Mouse (Mus musculus): Measurements from ENCODE around the gene Cfap44. TPM values are rescaled to one million over a fixed set of nuclear protein-coding genes. Genes with fewer than 3 reads are reported as not detected.

The Cfap44 gene
- polyA plus RNA-seq, 1 experiment from 2014 or later, result 0.81 TPM

GRCm38 (mm10) chr16:44492706-44493105, 98.1 kb downstream of the Cfap44 start:
- no peaks in the 10 kb centered on the region for H3K27me3 ChIP-seq (ENCODE audit: control insufficient read depth, insufficient read depth, low read length)
- peaks cover 24% of the 10 kb centered on the region for H3K4me1 ChIP-seq (ENCODE audit: control insufficient read depth, insufficient read depth, low read length)
- H3K9ac ChIP-seq (ENCODE audit: low read length), result no peak overlapping the region
- DNase-seq (ENCODE audit: low spot score), result no peak
- no peak overlapping the region for H3K4me2 ChIP-seq (ENCODE audit: low read depth, severe bottlenecking)
- no peak overlapping the region for H3K4me3 ChIP-seq (ENCODE audit: low read depth, low read length)
- H3K27ac ChIP-seq (replicated peaks; ENCODE audit: low read depth, low read length), result no peak overlapping the region
- ATAC-seq (ENCODE audit: insufficient number of reproducible peaks, low FRiP score, low TSS enrichment, low read depth), result no peak
- H3K36me3 ChIP-seq (ENCODE audit: control insufficient read depth, insufficient read depth, low read length), result peaks cover 19% of the 10 kb centered on the region
- no peaks in the 10 kb centered on the region for H3K9me3 ChIP-seq (ENCODE audit: control insufficient read depth, low read length)
- 83% methylated on average over 9 of the region's 9 CpGs for WGBS

DNA sequence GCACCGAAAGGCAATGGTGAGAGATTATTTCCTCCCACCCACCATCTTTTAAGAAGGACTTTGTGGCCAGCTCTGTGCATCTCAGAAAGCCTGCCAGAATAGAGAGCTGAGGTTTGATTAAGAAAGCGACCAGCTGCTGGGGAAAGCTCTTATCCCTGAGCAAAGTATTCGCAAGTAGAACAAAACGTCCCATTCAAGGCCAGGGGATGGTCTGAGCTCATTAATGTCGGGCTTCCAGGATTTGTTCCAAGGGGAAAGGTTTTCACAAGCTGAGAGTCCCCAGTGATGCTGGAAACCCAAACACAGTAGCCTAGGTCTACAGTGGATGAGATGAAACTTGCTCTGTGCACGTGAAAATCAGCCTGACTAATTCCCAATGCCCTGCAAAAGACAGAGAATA, 99.3 kb downstream of the Cfap44 start:
- Histone ChIP-seq H3K9ac (ENCODE audit: low read length) (no peak overlapping the region), H3K9me3 (ENCODE audit: control insufficient read depth, low read length) (no peaks in the 10 kb centered on the region), H3K27me3 (ENCODE audit: control insufficient read depth, insufficient read depth, low read length) (no peaks in the 10 kb centered on the region), H3K4me2 (ENCODE audit: low read depth, severe bottlenecking) (no peak overlapping the region), H3K4me3 (ENCODE audit: low read depth, low read length) (no peak overlapping the region), H3K27ac (replicated peaks; ENCODE audit: low read depth, low read length) (no peak overlapping the region; the same call in 1 of the 2 replicates), H3K4me1 (ENCODE audit: control insufficient read depth, insufficient read depth, low read length) (peaks cover 24% of the 10 kb centered on the region), H3K36me3 (ENCODE audit: control insufficient read depth, insufficient read depth, low read length) (peaks cover 24% of the 10 kb centered on the region)
- 56% methylated on average over 6 of the region's 6 CpGs for WGBS
- no peak for DNase-seq (ENCODE audit: low spot score)
- no peak for ATAC-seq (ENCODE audit: insufficient number of reproducible peaks, low FRiP score, low TSS enrichment, low read depth)

DNA sequence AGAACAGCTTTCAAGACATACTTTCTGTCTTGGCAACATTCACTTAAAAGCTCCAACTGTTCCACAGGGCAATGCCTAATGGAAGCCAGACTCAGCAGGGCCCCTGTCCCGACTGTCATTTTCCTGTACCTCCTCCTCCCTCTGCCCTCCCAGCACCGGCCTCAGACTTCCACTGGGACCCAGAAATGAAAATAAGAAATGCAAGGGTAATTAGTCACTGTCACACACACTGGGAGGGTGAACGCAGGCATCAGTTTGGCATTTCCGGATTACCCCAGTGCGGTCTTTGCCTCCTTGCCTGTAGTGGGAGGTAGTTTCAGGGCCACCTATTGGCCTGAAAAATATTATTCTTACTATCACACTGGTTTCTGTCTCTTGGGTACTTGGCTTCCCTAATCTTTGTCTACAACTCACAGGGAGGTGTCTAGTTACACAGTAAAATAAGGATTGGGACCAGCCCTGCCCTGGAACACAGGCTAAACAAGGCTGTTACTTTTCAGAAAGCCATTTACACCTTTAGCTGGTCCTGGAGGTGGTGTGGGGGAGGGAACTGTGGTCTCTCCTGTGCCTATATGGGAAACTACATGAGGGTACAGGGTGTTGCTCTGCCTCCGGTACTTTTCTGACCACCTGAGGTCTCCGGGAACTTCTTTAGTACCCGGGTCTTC, 100.0 kb downstream of the Cfap44 start:
- Histone ChIP-seq H3K27ac (replicated peaks; ENCODE audit: low read depth, low read length) (peak overlapping the region; percentile 38), H3K9ac (ENCODE audit: low read length) (no peak overlapping the region), H3K27me3 (ENCODE audit: control insufficient read depth, insufficient read depth, low read length) (no peaks in the 10 kb centered on the region), H3K4me3 (ENCODE audit: low read depth, low read length) (no peak overlapping the region), H3K4me1 (ENCODE audit: control insufficient read depth, insufficient read depth, low read length) (peaks cover 24% of the 10 kb centered on the region), H3K4me2 (ENCODE audit: low read depth, severe bottlenecking) (no peak overlapping the region), H3K36me3 (ENCODE audit: control insufficient read depth, insufficient read depth, low read length) (peaks cover 29% of the 10 kb centered on the region), H3K9me3 (ENCODE audit: control insufficient read depth, low read length) (no peaks in the 10 kb centered on the region)
- 28% methylated on average over 8 of the region's 8 CpGs for WGBS
- peak; percentile 72 for ATAC-seq (ENCODE audit: insufficient number of reproducible peaks, low FRiP score, low TSS enrichment, low read depth)
- peak; percentile 52 for DNase-seq (ENCODE audit: low spot score)

GRCm38 (mm10) chr16:44496971-44497464, 102.4 kb downstream of the Cfap44 start:
- Histone ChIP-seq H3K4me3 (ENCODE audit: low read depth, low read length) (no peak overlapping the region), H3K27ac (replicated peaks; ENCODE audit: low read depth, low read length) (no peak overlapping the region), H3K9me3 (ENCODE audit: control insufficient read depth, low read length) (no peaks in the 10 kb centered on the region), H3K4me2 (ENCODE audit: low read depth, severe bottlenecking) (no peak overlapping the region), H3K27me3 (ENCODE audit: control insufficient read depth, insufficient read depth, low read length) (no peaks in the 10 kb centered on the region), H3K36me3 (ENCODE audit: control insufficient read depth, insufficient read depth, low read length) (peaks cover 31% of the 10 kb centered on the region), H3K4me1 (ENCODE audit: control insufficient read depth, insufficient read depth, low read length) (peaks cover 24% of the 10 kb centered on the region), H3K9ac (ENCODE audit: low read length) (no peak overlapping the region)
- 77% methylated on average over 15 of the region's 15 CpGs for WGBS
- DNase-seq (ENCODE audit: low spot score), result no peak
- ATAC-seq (ENCODE audit: insufficient number of reproducible peaks, low FRiP score, low TSS enrichment, low read depth), result no peak

GRCm38 (mm10) chr16:44498447-44498846, 103.9 kb downstream of the Cfap44 start:
- Histone ChIP-seq H3K27me3 (ENCODE audit: control insufficient read depth, insufficient read depth, low read length) (no peaks in the 10 kb centered on the region), H3K36me3 (ENCODE audit: control insufficient read depth, insufficient read depth, low read length) (peaks cover 30% of the 10 kb centered on the region), H3K4me2 (ENCODE audit: low read depth, severe bottlenecking) (no peak overlapping the region), H3K4me1 (ENCODE audit: control insufficient read depth, insufficient read depth, low read length) (peaks cover 23% of the 10 kb centered on the region), H3K9ac (ENCODE audit: low read length) (no peak overlapping the region), H3K4me3 (ENCODE audit: low read depth, low read length) (no peak overlapping the region), H3K27ac (replicated peaks; ENCODE audit: low read depth, low read length) (no peak overlapping the region), H3K9me3 (ENCODE audit: control insufficient read depth, low read length) (no peaks in the 10 kb centered on the region)
- WGBS, result 93% methylated on average over 3 of the region's 3 CpGs
- ATAC-seq (ENCODE audit: insufficient number of reproducible peaks, low FRiP score, low TSS enrichment, low read depth), result no peak
- no peak for DNase-seq (ENCODE audit: low spot score)

- peaks cover 24% of the 10 kb centered on the region for H3K36me3 ChIP-seq (ENCODE audit: control insufficient read depth, insufficient read depth, low read length)
- 94% methylated on average over 10 of the region's 10 CpGs for WGBS
Observed at GRCm38 (mm10) chr16:44501783-44502182, 107.2 kb downstream of the Cfap44 start.

DNA sequence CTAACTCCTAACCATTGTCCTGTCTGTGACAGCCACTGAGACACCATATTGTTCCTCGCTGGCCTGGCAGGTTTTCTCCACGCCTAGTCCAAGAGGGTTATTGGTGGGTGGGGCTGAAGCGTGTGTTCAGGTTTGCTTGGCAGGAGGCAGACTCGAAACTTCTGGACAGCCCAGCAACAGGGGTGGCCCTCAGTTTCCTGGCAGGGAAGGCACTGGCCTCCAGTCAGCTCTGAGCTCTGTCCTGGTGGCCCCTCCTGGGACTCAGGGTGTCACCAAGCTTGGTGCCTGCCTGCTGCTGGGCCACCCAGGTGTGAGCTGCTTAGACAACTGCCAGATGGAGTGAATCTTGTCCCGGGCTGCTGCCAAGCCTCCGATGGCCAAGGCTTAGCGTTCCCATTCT, 107.7 kb downstream of the Cfap44 start:
- Histone ChIP-seq H3K36me3 (ENCODE audit: control insufficient read depth, insufficient read depth, low read length) (peaks cover 24% of the 10 kb centered on the region), H3K27ac (replicated peaks; ENCODE audit: low read depth, low read length) (no peak overlapping the region), H3K4me2 (ENCODE audit: low read depth, severe bottlenecking) (no peak overlapping the region), H3K4me1 (ENCODE audit: control insufficient read depth, insufficient read depth, low read length) (no peaks in the 10 kb centered on the region), H3K27me3 (ENCODE audit: control insufficient read depth, insufficient read depth, low read length) (no peaks in the 10 kb centered on the region), H3K4me3 (ENCODE audit: low read depth, low read length) (no peak overlapping the region), H3K9me3 (ENCODE audit: control insufficient read depth, low read length) (no peaks in the 10 kb centered on the region), H3K9ac (ENCODE audit: low read length) (no peak overlapping the region)
- DNase-seq (ENCODE audit: low spot score) (no peak), ATAC-seq (ENCODE audit: insufficient number of reproducible peaks, low FRiP score, low TSS enrichment, low read depth) (no peak)
- WGBS, result 79% methylated on average over 7 of the region's 7 CpGs

More at GRCm38 (mm10) chr16:44501783-44502182, 107.2 kb downstream of the Cfap44 start:
- DNase-seq (ENCODE audit: low spot score) (no peak), ATAC-seq (ENCODE audit: insufficient number of reproducible peaks, low FRiP score, low TSS enrichment, low read depth) (no peak)
- no peaks in the 10 kb centered on the region for H3K9me3 ChIP-seq (ENCODE audit: control insufficient read depth, low read length)
- H3K27me3 ChIP-seq (ENCODE audit: control insufficient read depth, insufficient read depth, low read length), result no peaks in the 10 kb centered on the region
- H3K4me1 ChIP-seq (ENCODE audit: control insufficient read depth, insufficient read depth, low read length), result peaks cover 2% of the 10 kb centered on the region; the same call in 1 of the 2 replicates
- H3K9ac ChIP-seq (ENCODE audit: low read length), result no peak overlapping the region
- H3K4me3 ChIP-seq (ENCODE audit: low read depth, low read length), result no peak overlapping the region
- no peak overlapping the region for H3K27ac ChIP-seq (replicated peaks; ENCODE audit: low read depth, low read length)
- no peak overlapping the region for H3K4me2 ChIP-seq (ENCODE audit: low read depth, severe bottlenecking)

DNA sequence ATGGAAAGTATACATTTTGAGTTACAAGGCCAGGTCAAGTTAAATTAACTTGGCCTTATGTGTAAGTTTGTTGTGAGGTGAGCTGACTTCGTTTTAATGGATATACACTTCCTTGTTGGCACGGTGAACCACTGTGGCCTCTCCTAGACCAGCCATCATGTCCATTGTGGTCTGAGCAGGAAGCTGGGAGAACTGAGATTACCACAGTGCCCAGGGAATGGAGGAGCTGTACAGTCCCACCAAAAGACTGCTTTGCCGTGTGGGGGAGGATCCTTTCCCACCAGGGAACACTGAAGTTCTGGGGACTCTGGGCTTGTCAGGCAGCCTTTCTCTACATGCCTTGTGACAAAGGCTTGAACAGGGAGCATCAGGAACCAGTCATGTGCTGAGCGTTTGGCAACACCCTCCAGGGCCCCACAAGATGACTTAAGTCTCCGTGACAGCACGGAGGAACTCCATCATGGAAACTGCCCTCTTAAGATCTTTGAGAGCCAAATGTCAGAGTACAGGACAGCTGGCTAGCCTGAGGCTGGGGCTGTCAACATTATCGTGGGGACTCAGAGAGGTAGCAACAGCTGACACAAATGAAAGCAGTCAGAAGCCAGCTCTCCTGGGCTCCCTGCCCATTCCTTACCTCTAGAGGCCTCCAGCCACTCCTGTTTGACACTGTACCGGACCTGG, 108.4 kb downstream of the Cfap44 start:
- DNase-seq (ENCODE audit: low spot score) (no peak), ATAC-seq (ENCODE audit: insufficient number of reproducible peaks, low FRiP score, low TSS enrichment, low read depth) (no peak)
- WGBS, result 81% methylated on average over 8 of the region's 8 CpGs
- H3K4me3 ChIP-seq (ENCODE audit: low read depth, low read length), result no peak overlapping the region
- no peak overlapping the region for H3K9ac ChIP-seq (ENCODE audit: low read length)
- H3K36me3 ChIP-seq (ENCODE audit: control insufficient read depth, insufficient read depth, low read length), result peaks cover 24% of the 10 kb centered on the region
- no peaks in the 10 kb centered on the region for H3K4me1 ChIP-seq (ENCODE audit: control insufficient read depth, insufficient read depth, low read length)
- no peak overlapping the region for H3K4me2 ChIP-seq (ENCODE audit: low read depth, severe bottlenecking)
- H3K9me3 ChIP-seq (ENCODE audit: control insufficient read depth, low read length), result no peaks in the 10 kb centered on the region
- no peaks in the 10 kb centered on the region for H3K27me3 ChIP-seq (ENCODE audit: control insufficient read depth, insufficient read depth, low read length)
- no peak overlapping the region for H3K27ac ChIP-seq (replicated peaks; ENCODE audit: low read depth, low read length)
